Mouse (Mus musculus) liver, embryonic 14.5 days (tissue): ENCODE measurements around the gene Srp72.

Experiments
- CTCF ChIP-seq: IDR thresholded peaks from 2 replicates; pipeline ENCODE4 v1.5.1; 2016; ENCODE audit warnings: antibody characterized with exemption, low read depth, control low read depth
- EP300 ChIP-seq: IDR thresholded peaks from 2 replicates; pipeline ENCODE4 v1.6.1; 2016; ENCODE audit warnings: antibody characterized with exemption, low read depth

DNA sequence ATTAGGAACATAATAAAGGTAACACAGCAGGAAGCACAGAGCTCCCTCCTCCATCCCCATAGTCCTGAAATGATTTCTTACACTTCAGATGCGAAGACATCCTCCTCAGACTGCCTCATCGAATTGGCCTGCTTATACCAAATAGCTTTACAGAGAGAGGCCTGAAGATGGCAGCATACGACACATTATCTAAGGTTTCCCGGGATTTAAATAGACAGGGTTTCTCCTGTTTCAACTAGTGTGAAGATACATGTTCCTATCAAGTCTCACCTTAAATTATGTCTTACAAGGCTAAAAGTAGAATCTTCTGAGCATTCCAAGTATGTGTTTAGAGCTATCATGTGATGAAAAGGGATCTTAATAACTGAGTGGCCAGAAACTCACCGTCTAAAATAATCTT lies 23.9 kb downstream of the Srp72 start:
- peak; percentile 43 for TF ChIP-seq CTCF
- TF ChIP-seq EP300 = no peak
